Mouse (Mus musculus) limb, embryonic 12.5 days (tissue): ENCODE measurements around the gene Olfr1375. TPM values are rescaled to one million over a fixed set of nuclear protein-coding genes. Genes with fewer than 3 reads are reported as not detected.

ENCODE experiments used
- ATAC-seq: fragments of 200-750 bp; cut with Nextera tagmentation; 2 replicates; pipeline ENCODE4 v1.8.0; 2017; ENCODE audit warnings: low read depth, moderate TSS enrichment; ENCODE audit not compliant: insufficient number of reproducible peaks, insufficient read depth, low FRiP score, low TSS enrichment
- H3K27ac ChIP-seq: fragments of 300-500 bp; sonication (generic); 2 replicates; pipeline ENCODE4 v1.5.1; 2016; ENCODE audit warnings: mild to moderate bottlenecking, moderate library complexity
- H3K27me3 ChIP-seq: fragments of 300-500 bp; sonication (generic); 2 replicates; pipeline ENCODE4 v1.6.1; 2016; ENCODE audit warnings: mild to moderate bottlenecking, moderate library complexity
- H3K36me3 ChIP-seq: fragments of 300-500 bp; sonication (generic); 2 replicates; pipeline ENCODE4 v1.6.1; 2016; ENCODE audit warnings: mild to moderate bottlenecking, moderate library complexity
- H3K4me1 ChIP-seq: fragments of 300-500 bp; sonication (generic); replicated peaks from 2 replicates; pipeline ENCODE4 v1.6.1; 2016
- H3K4me2 ChIP-seq: fragments of 300-500 bp; sonication (generic); 2 replicates; pipeline ENCODE4 v1.6.1; 2016; ENCODE audit warnings: mild to moderate bottlenecking, moderate library complexity
- H3K4me3 ChIP-seq: fragments of 300-500 bp; sonication (generic); replicated peaks from 2 replicates; pipeline ENCODE4 v1.5.1; 2016; ENCODE audit warnings: mild to moderate bottlenecking
- H3K9ac ChIP-seq: fragments of 300-500 bp; sonication (generic); replicated peaks from 2 replicates; pipeline ENCODE4 v1.6.1; 2016; ENCODE audit warnings: mild to moderate bottlenecking, moderate library complexity
- H3K9me3 ChIP-seq: fragments of 300-500 bp; sonication (generic); 2 replicates; pipeline ENCODE4 v1.6.1; 2016; ENCODE audit warnings: mild to moderate bottlenecking, moderate library complexity
- WGBS: fragments of 180-500 bp; shearing (Covaris S2); methylation state at CpG from one replicate; pipeline ENCODE4 v1.1.7; 2016; 5-methylcytosine and 5-hydroxymethylcytosine counted together
- polyA plus RNA-seq: library from polyadenylated mRNA; unstranded; fragments of >200 nt; fragmentation: Nextera tagmentation; extraction: Ambion mirVana; gene quantifications from 2 replicates; pipeline ENCODE4 v1.2.1, GENCODE M21; 2016

Olfr1375 gene
- polyA plus RNA-seq, 1 experiment from 2014 or later, result not detected

DNA sequence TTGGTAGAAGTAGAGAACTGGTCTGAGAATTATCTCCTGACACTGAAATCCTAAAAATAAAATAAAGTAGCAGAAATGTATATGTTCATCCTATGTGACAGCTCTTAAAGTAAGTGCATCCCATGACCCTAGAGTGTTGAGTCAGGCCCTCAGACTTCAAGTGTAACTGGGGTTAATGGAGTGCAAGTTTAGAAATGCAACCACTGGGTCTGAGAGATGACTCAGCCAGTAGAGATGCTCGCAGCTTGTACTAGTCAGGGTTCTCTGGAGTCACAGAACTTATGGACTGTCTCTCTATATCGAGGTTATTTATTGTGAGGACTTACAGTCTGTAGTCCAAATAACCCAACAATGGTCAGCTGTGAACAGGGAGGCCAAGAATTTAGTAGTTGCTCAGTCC, 3.8 kb downstream of the Olfr1375 start:
- Histone ChIP-seq H3K9ac (no peak overlapping the region), H3K36me3 (no peaks in the 10 kb centered on the region), H3K4me2 (no peak overlapping the region), H3K9me3 (no peaks in the 10 kb centered on the region), H3K4me3 (no peak overlapping the region), H3K27ac (no peak overlapping the region), H3K4me1 (no peaks in the 10 kb centered on the region), H3K27me3 (no peaks in the 10 kb centered on the region)
- WGBS, result 75% methylated on average over 2 of the region's 2 CpGs
- no peak for ATAC-seq

GRCm38 (mm10) chr11:51053230-51053629, 5.3 kb downstream of the Olfr1375 start:
- 50% methylated on average over 3 of the region's 3 CpGs for WGBS
- no peaks in the 10 kb centered on the region for H3K9me3 ChIP-seq
- H3K36me3 ChIP-seq, result no peaks in the 10 kb centered on the region
- H3K4me2 ChIP-seq, result no peak overlapping the region
- H3K4me3 ChIP-seq, result no peak overlapping the region
- ATAC-seq, result no peak
- H3K9ac ChIP-seq, result no peak overlapping the region
- no peaks in the 10 kb centered on the region for H3K27me3 ChIP-seq
- no peaks in the 10 kb centered on the region for H3K4me1 ChIP-seq
- no peak overlapping the region for H3K27ac ChIP-seq

- ATAC-seq, result peak; percentile 88
- Histone ChIP-seq H3K4me1 (peaks cover 9% of the 10 kb centered on the region), H3K4me3 (peak within 1 kb of the TSS; percentile 55), H3K27ac (0 out of 2 replicates have a peak within 1 kb of the TSS, but pooled peaks have one; percentile 8), H3K4me2 (peak within 1 kb of the TSS; percentile 79), H3K9me3 (no peaks in the 10 kb centered on the region), H3K36me3 (peaks cover 29% of the 10 kb centered on the region), H3K9ac (peak within 1 kb of the TSS; percentile 58), H3K27me3 (no peaks in the 10 kb centered on the region)
- under 1% methylated on average over 32 of the region's 32 CpGs for WGBS
Observed at GRCm38 (mm10) chr11:51059151-51059571, 11.3 kb downstream of the Olfr1375 start, which contains the start of gene Zfp354a. Zfp354a (plus strand) TSS chr11:51059257.

DNA sequence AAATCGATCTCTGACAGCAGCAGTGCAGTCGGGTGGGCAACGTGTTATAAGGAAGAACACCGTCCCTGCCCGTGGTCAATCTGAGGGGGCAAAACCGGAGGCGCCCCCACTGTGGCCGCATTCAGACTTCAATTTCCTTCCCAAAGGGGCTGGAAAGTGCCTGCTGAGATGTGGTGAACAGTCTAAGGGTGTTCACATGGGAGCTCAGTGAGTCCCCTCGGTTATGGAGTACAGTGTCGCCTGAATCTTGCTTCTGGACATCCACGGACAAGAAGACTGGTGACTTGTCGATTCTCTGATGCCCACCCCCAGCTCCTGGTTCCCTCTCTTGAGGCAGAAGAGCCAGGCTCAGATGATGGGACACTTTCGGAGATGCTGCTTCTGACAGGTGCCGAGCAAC, 11.7 kb downstream of the Olfr1375 start:
- peak overlapping the region; percentile 79 for H3K4me2 ChIP-seq
- peaks cover 9% of the 10 kb centered on the region for H3K4me1 ChIP-seq
- no peaks in the 10 kb centered on the region for H3K9me3 ChIP-seq
- peak overlapping the region; percentile 58 for H3K9ac ChIP-seq
- H3K27me3 ChIP-seq, result no peaks in the 10 kb centered on the region
- WGBS, result 16% methylated on average over 14 of the region's 14 CpGs
- H3K4me3 ChIP-seq, result peak overlapping the region; percentile 55
- ATAC-seq, result peak; percentile 11; the same call in 1 of the 2 replicates
- peaks cover 34% of the 10 kb centered on the region for H3K36me3 ChIP-seq
- no peak overlapping the region for H3K27ac ChIP-seq

GRCm38 (mm10) chr11:51060981-51061380, 13.1 kb downstream of the Olfr1375 start:
- ATAC-seq, result no peak
- Histone ChIP-seq H3K9ac (no peak overlapping the region; the same call in 1 of the 2 replicates), H3K4me2 (no peak overlapping the region), H3K27me3 (no peaks in the 10 kb centered on the region), H3K9me3 (no peaks in the 10 kb centered on the region), H3K4me1 (peaks cover 9% of the 10 kb centered on the region), H3K36me3 (peaks cover 47% of the 10 kb centered on the region), H3K27ac (no peak overlapping the region), H3K4me3 (no peak overlapping the region)
- WGBS, result 89% methylated on average over 6 of the region's 6 CpGs

DNA sequence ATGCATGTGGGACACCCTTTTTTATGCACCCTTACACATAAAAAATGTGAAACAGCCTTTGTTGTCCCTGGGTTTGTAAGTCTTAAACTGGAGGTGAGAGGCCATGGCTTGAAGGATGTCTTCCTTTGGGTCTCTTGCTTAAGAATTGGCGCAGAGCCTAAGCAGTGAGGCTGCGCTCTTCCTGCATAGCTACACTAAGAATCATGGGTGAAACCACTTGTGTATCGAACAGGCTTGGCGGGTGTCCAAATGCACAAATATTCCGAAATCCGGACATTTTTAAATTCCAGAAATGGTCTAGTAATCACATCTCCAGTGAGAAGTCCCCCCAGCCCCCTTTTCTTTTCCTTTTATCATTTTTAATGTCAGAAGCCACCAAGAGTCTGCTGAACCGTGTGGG, 15.4 kb downstream of the Olfr1375 start:
- ATAC-seq, result no peak
- Histone ChIP-seq H3K36me3 (peaks cover 67% of the 10 kb centered on the region), H3K27me3 (no peaks in the 10 kb centered on the region), H3K9me3 (no peaks in the 10 kb centered on the region), H3K9ac (no peak overlapping the region), H3K4me1 (peaks cover 9% of the 10 kb centered on the region), H3K4me2 (no peak overlapping the region), H3K4me3 (no peak overlapping the region), H3K27ac (no peak overlapping the region)
- WGBS, result 90% methylated on average over 7 of the region's 7 CpGs

DNA sequence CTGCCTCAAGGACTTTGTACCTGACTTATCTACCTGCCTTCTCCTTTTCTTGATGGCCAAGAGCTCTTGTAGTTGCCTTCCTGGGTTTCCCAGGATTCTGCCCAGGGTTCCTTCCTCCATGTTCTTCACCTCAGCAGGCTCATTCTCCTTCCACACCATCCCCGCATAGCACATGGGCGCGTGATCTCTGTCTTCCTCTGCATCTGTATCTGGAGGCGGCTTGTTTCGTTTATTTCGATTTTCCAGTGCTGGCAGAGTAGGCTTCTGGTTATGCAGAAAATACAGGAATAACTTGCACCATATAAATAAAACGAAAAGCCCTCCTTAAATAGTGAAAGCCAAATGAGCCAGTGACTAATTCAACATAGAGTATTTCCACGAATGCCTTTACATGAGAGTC, 15.9 kb downstream of the Olfr1375 start:
- peaks cover 73% of the 10 kb centered on the region for H3K36me3 ChIP-seq
- peaks cover 9% of the 10 kb centered on the region for H3K4me1 ChIP-seq
- ATAC-seq, result no peak
- H3K27me3 ChIP-seq, result no peaks in the 10 kb centered on the region
- no peak overlapping the region for H3K27ac ChIP-seq
- no peak overlapping the region for H3K4me2 ChIP-seq
- H3K9ac ChIP-seq, result no peak overlapping the region
- H3K4me3 ChIP-seq, result no peak overlapping the region
- no peaks in the 10 kb centered on the region for H3K9me3 ChIP-seq
- 92% methylated on average over 8 of the region's 8 CpGs for WGBS

DNA sequence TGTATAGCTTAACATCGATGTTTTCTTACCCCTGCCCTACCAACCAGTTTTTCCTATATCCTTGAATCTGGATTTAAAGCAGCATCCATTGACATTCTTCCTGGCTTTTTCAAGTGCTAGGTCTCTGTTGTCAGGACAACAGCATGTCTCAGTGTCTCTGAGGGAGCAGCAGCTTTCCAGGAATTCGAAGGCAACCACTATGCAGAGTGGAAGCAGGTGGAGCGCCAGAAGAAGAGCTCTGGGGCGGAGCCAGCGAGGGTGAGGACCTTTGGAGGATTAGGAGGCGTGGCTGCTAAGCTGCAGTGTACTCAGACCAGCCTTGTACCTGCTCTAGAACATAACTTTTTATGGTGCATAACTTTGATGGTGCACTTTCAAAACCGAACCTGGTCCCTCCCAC, 36.6 kb downstream of the Olfr1375 start:
- 53% methylated on average over 7 of the region's 7 CpGs for WGBS

GRCm38 (mm10) chr11:51085269-51085668, 37.4 kb downstream of the Olfr1375 start:
- no peak for ATAC-seq

More for the DNA sequence above, 36.6 kb downstream of the Olfr1375 start:
- Histone ChIP-seq H3K4me1 (no peaks in the 10 kb centered on the region), H3K4me2 (no peak overlapping the region), H3K4me3 (no peak overlapping the region), H3K9ac (no peak overlapping the region), H3K27me3 (no peaks in the 10 kb centered on the region; the same call in 1 of the 2 replicates), H3K27ac (no peak overlapping the region), H3K36me3 (no peaks in the 10 kb centered on the region), H3K9me3 (no peaks in the 10 kb centered on the region)
- ATAC-seq, result no peak

More at GRCm38 (mm10) chr11:51085269-51085668, 37.4 kb downstream of the Olfr1375 start:
- H3K36me3 ChIP-seq, result no peaks in the 10 kb centered on the region
- no peaks in the 10 kb centered on the region for H3K4me1 ChIP-seq
- no peak overlapping the region for H3K4me3 ChIP-seq
- no peak overlapping the region for H3K27ac ChIP-seq
- no peaks in the 10 kb centered on the region; the same call in 1 of the 2 replicates for H3K27me3 ChIP-seq
- 66% methylated on average over 13 of the region's 13 CpGs for WGBS
- H3K9me3 ChIP-seq, result no peaks in the 10 kb centered on the region
- H3K4me2 ChIP-seq, result no peak overlapping the region
- no peak overlapping the region for H3K9ac ChIP-seq

Other genes starting within 250 kb of the Olfr1375 start
- 56.1 and 61.0 TPM in 2 replicates for gene Zfp354c, start 220.4 kb upstream of the Olfr1375 start, polyA plus RNA-seq
- 1.2 TPM in 2 replicates for gene Zfp879, start 206.6 kb upstream of the Olfr1375 start, polyA plus RNA-seq
- gene Grm6, start 197.4 kb upstream of the Olfr1375 start, polyA plus RNA-seq, result 0.05 TPM in 1 of 2 replicates, not detected in the other
- 14.3 and 15.1 TPM in 2 replicates for gene Zfp454, start 160.5 kb upstream of the Olfr1375 start, polyA plus RNA-seq
- 16.0 and 16.5 TPM in 2 replicates for gene Zfp2, start 131.9 kb upstream of the Olfr1375 start, polyA plus RNA-seq
- 1.4 and 1.8 TPM in 2 replicates for gene Zfp354b, start 116.5 kb upstream of the Olfr1375 start, polyA plus RNA-seq
- not detected in 2 replicates for gene 4933414I15Rik, start 104.3 kb upstream of the Olfr1375 start, polyA plus RNA-seq
- gene Prop1, start 94.3 kb upstream of the Olfr1375 start, polyA plus RNA-seq, result not detected in 2 replicates
- gene Olfr1378, start 81.6 kb upstream of the Olfr1375 start, polyA plus RNA-seq, result not detected in 2 replicates
- gene Olfr1377, start 66.1 kb upstream of the Olfr1375 start, polyA plus RNA-seq, result not detected in 2 replicates
- not detected in 2 replicates for gene Olfr51, start 44.5 kb upstream of the Olfr1375 start, polyA plus RNA-seq
- gene Olfr54, start 33.9 kb upstream of the Olfr1375 start, polyA plus RNA-seq, result not detected in 2 replicates
- gene Zfp354a, start 11.1 kb downstream of the Olfr1375 start, polyA plus RNA-seq, result 9.8 and 10.3 TPM in 2 replicates
- not detected in 2 replicates for gene Gm12569, start 172.4 kb downstream of the Olfr1375 start, polyA plus RNA-seq
- gene Clk4, start 213.6 kb downstream of the Olfr1375 start, polyA plus RNA-seq, result 168 and 169 TPM in 2 replicates
- gene BC049762, start 214.9 kb downstream of the Olfr1375 start, polyA plus RNA-seq, result 0.33 and 0.69 TPM in 2 replicates
- 29.4 and 31.0 TPM in 2 replicates for gene Col23a1, start 241.8 kb downstream of the Olfr1375 start, polyA plus RNA-seq